Mouse (Mus musculus): ENCODE data around the gene Efemp2.

- TF ChIP-seq CTCF (IDR thresholded peaks at IDR 0.05; ENCODE audit: control insufficient read depth, insufficient read depth, low read length) = no peak
- no peak for TF ChIP-seq POLR2A (IDR thresholded peaks at IDR 0.05; ENCODE audit: borderline replicate concordance, control insufficient read depth, low read depth, low read length)
These were observed 24.1 kb upstream of the Efemp2 start for GRCm38 (mm10) chr19:5449673-5450072.
